Mouse (Mus musculus): ENCODE measurements around the gene Nup54.

DNA sequence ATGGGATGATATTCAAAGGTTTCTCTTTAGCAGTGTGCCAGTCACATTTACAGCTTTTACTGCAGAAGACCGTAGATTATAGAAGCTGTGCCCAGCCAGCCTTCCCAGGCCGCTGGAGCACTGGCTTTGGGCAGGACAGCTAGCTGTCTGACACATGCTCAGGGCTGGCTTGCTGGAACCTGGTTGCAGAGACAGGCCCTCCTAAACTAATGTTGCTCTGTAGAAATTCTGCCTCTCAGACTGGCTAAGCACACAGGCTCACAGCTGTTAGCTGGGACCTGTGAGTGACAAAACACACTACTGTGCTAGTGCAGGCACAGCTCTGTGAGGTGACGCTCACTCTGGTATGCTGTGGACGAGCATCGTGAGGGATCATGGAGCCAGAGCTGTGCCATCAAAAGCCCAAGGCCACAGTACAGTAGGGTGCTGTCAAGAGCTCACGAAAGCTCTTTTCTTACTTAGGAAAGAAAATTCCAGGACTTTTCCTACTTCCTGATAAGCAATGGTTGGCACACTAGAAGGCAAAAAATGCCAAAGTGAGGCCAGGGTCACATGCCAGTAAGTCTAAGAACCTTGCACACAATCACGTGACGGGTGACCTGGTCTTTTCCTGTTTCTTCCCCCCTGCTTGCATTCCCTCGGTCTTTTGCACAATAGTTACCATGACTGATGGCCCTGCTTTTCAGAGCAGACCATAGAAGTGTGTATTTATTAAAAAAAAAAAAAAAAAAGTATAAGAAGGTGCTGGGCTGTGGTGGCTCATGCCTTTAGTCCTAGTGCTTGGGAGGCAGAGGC, 25.5 kb downstream of the Nup54 start:
- TF ChIP-seq CTCF (IDR thresholded peaks at IDR 0.05; ENCODE audit: control insufficient read depth, insufficient read depth, insufficient read length) (no peak), USF1 (IDR thresholded peaks at IDR 0.05; ENCODE audit: low read depth) (no peak), MAX (IDR thresholded peaks at IDR 0.05) (no peak), MYOD1 (IDR thresholded peaks at IDR 0.05; ENCODE audit: control insufficient read depth, insufficient read length, low read depth) (no peak), CEBPB (IDR thresholded peaks at IDR 0.05; ENCODE audit: low read depth) (no peak)
